Mouse (Mus musculus) heart, postnatal 4 days (tissue): ENCODE results near the gene Pigb. TPM values are rescaled to one million over a fixed set of nuclear protein-coding genes. Genes with fewer than 3 reads are reported as not detected.
"Not testable (repeated sequence)": the region's sequence is repeated elsewhere in the genome, so short reads cannot be mapped to it uniquely, and the experiment has no call there.

Experiments
- DNase-seq: peaks from one replicate; pipeline ENCODE4 v3.0.0; 2021
- total RNA-seq, 2 experiments: library from RNA; stranded (reverse); gene quantifications; 2 replicates each; pipeline ENCODE4 v1.2.3; 2021

The Pigb gene
- total RNA-seq, result 1 to 10 TPM; 4.5 to 5.3 TPM

- no peak for DNase-seq
Measured at GRCm38 (mm10) chr9:73040080-73040479, at the start of gene Pigb. Gene Pigb (minus strand): TSS chr9:73040378.

DNA sequence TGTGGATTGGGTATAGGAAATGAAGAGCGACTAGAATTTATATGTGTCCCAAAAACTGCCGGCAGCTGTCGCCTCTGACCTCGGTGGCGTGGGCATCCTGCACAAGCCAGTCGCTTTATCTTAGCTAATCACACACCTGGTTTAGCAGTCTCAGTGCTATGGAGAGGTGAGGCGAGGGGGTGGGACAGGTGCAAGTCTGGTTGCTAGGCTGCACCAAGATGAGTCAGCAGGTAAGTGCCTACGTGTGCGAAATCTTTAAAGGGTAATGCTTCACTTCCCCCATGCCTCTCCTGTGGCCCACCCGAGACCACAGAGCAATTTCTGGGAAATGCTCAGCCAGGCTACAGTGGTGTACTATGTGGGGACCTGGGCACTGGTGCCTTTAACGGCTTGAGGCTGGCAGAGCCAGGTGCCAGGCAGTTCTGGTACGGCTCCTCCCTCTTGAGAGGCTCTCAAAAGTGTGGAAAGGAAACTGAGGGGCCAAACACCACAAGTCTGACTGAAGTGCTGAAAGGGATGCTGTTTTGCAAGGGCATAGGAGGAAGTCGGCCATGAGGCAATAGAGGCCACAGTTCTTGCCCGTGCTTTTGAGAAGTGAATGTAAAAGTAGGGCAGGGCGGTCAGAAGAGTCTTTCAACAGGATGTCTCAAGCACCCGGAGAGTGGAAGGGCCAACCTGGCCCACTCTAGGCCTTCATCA lies 49.2 kb upstream of the Pigb start:
- DNase-seq, result no peak

DNA sequence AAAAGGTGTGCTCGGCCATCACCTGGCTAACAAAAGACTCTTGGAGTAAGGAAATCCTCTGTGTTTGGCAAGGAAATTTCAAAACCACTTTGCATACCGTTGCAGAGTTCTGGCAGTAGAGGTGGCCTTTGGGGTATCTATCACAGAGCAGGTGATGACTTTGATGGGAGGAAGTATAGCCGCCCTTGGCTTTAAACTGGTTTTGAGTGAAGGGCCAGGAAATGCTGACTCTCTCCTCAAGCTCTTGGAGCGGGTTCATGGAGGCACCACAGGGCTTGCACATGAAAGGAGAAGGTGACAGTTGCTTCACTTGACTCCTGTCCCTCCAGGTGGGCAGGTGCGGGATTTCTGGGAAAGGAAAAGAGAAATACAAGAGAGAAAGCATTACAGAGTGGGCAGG lies 47.4 kb upstream of the Pigb start:
- DNase-seq, result no peak

- peak; percentile 31 for DNase-seq
Measured at GRCm38 (mm10) chr9:73087121-73087520, 46.9 kb upstream of the Pigb start.

GRCm38 (mm10) chr9:73085845-73086244 lies 45.7 kb upstream of the Pigb start:
- DNase-seq, result no peak

- DNase-seq, result no peak
Measured at GRCm38 (mm10) chr9:73083956-73084355, 43.8 kb upstream of the Pigb start.

DNA sequence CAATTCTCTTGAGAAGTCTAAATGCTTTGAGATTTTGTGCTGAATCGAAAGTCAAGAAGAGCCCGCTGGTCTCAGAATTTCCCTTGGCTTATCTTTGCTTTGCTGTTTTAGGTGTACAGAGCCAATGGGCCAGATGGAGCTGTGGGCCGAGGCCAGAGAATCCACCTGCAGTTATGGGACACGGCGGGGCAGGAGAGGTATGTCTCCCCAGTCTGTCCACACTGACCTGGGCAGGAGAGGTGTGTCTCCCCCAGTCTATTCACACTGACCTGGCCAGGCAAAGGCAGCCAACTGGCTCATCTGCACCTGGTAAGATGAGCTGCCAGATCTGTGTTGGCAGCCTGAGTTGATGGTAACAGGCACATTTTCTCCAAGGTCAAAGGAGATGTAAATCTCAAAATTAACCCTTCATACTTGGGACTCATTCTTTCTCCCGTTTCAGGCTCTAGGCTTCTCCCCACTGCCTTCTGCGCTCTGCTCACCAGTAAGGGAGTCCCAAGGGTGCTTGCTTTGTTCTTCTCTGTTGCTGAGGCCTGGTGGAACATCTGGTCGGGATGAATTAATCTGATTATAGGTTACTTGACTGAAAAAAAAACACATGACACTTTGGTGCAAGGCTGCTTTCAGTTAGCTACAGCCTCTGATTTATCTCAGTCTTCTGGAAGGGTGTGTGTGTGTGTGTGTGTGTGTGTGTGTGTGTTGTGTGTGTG lies 42.3 kb upstream of the Pigb start:
- DNase-seq, result no peak

DNA sequence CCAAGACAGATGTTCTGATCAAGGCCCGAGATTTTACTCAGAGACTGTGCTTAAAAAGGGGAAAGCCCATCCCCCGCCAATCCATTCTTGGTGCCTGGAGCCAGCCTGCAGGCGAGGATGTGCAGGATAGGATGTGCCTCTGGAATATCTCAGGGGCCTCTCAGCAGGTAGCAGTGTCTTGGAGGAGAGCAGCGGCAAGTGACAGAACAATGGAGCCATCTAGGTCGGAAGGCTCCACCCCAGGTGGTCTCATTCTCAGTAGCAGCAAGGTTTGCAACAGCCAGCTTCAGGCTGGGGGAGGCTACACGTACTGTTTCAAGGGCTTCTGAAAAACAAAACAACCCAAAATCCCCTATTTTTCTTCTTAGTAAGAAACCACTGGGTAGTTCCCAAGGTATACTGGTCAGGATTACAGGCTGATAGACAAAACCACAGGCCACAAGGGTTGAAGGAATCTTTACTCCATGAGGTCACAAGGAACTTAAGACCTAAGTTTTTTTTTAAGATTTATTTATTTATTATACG lies 39.7 kb upstream of the Pigb start:
- no peak for DNase-seq

- not testable (repeated sequence) for DNase-seq
Measured at GRCm38 (mm10) chr9:73079349-73079748, 39.2 kb upstream of the Pigb start.

DNA sequence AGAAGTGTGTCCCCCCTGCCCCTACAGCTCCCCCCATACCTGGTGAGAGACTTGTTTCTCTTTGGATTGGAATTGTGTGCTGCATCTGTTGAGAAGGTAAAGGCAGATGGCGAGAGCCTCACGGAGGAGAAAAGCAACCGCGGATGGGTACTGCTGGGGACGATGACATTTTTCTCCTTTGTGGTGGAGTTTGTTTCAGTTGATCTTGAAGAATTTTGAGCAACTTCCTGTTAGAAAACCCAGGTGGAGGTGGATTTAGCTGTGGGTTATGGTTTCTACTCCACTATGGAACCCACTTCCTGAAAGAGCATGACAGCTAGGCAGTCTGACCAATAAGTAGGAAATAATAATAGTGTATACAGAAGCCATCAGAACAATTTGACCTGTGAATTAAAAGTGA lies 33.0 kb upstream of the Pigb start:
- no peak for DNase-seq

GRCm38 (mm10) chr9:73072426-73072825 lies 32.2 kb upstream of the Pigb start:
- no peak for DNase-seq

- no peak for DNase-seq
Measured at GRCm38 (mm10) chr9:73070971-73071659, 30.9 kb upstream of the Pigb start.

GRCm38 (mm10) chr9:73068688-73069087 lies 28.5 kb upstream of the Pigb start:
- no peak for DNase-seq

- DNase-seq, result no peak
Measured at GRCm38 (mm10) chr9:73068230-73068679, 28.1 kb upstream of the Pigb start.

- DNase-seq, result no peak
Measured at GRCm38 (mm10) chr9:73067086-73067485, 26.9 kb upstream of the Pigb start.

- DNase-seq, result no peak
Measured at GRCm38 (mm10) chr9:73063621-73064290, 23.6 kb upstream of the Pigb start.

DNA sequence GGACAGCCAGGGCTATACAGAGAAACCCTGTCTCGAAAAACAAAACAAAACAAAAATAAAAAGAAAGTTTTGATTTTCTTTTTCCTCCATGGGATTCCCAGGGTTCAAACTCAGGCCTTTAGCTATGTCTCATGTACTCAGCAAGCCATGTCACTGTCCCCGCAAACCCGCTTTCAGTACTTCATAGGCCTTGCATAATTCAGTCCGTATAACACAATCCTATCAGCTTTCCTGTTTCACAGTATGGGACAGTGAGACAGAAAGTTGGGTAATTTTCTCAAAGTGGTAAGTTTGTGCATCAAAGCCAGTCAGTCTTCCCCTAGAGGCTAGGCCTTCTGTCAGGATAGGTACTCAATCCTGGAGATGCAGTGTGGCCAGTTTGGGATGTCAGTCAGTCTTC lies 19.0 kb upstream of the Pigb start:
- no peak for DNase-seq

DNA sequence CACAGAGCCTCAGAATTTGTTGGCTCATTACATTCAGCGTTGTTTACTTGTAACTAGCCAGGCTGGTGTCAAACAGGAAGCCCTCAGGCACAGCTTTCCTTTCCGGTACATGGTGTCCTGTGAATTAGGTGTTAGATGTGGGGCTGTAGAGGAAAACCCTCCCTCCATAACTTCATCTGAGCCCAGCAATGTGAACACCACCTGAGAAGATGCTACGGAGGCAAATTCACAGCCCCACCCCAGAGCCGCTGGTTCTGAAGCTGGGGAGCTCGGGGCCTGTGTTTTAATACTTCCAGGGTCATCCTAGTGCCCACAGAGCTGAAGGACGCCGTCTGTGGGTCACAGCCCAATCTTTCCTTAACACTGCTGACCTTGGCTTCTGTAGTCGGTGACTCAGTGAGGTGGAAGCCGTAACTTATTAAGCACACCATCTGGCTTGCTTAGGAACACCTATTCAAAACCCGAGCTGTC lies 15.3 kb upstream of the Pigb start:
- no peak for DNase-seq

DNA sequence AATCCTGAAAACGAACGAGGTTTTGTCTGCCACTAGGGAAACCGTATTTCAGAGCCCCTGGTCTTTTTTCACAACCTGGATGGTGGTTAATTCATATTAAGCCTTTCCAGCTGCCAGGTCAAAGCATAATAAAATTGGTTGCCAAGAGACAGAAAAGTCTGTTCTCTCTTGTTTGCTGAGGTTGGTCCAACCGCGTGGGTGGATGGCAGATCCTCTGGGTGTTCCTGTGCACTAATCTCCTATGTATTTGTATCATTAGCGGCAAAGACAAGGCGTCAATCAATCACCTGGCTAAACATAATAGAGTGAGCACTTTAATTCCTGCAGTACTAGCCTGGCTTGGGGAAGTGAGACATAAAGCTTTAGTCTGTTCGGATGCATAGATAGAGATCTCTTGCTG lies 10.4 kb upstream of the Pigb start:
- no peak for DNase-seq

- no peak for DNase-seq
Measured at GRCm38 (mm10) chr9:73049833-73050232, 9.7 kb upstream of the Pigb start.

- no peak for DNase-seq
Measured at GRCm38 (mm10) chr9:73048927-73049326, 8.7 kb upstream of the Pigb start.

GRCm38 (mm10) chr9:73047906-73048305 lies 7.7 kb upstream of the Pigb start:
- DNase-seq, result no peak

GRCm38 (mm10) chr9:73045711-73046110 lies 5.5 kb upstream of the Pigb start:
- no peak for DNase-seq
